Mouse (Mus musculus) stomach, postnatal 0 days (tissue): Measurements from ENCODE around the gene Cog3. TPM values are rescaled to one million over a fixed set of nuclear protein-coding genes. Genes with fewer than 3 reads are reported as not detected.

Experiments
- ATAC-seq: fragments of 200-750 bp; cut with Nextera tagmentation; 2 replicates; pipeline ENCODE4 v1.8.0; 2017; ENCODE audit not compliant: low FRiP score, low TSS enrichment
- DNase-seq: peaks from one replicate; pipeline ENCODE4 v3.0.0-alpha.2; 2016; ENCODE audit warnings: low spot score
- H3K27ac ChIP-seq: fragments of 300-500 bp; sonication (generic); replicated peaks from 2 replicates; pipeline ENCODE4 v1.5.1; 2014; ENCODE audit warnings: mild to moderate bottlenecking, control low read depth
- H3K27me3 ChIP-seq: fragments of 300-500 bp; sonication (generic); 2 replicates; pipeline ENCODE4 v1.6.1; 2014; ENCODE audit warnings: low read length; ENCODE audit not compliant: control insufficient read depth, insufficient read depth
- H3K36me3 ChIP-seq: fragments of 300-500 bp; sonication (generic); 2 replicates; pipeline ENCODE4 v1.6.1; 2014; ENCODE audit warnings: low read length, mixed read lengths; ENCODE audit not compliant: control insufficient read depth, insufficient read depth
- H3K4me1 ChIP-seq: fragments of 300-500 bp; sonication (generic); replicated peaks from 2 replicates; pipeline ENCODE4 v1.6.1; 2014; ENCODE audit warnings: antibody characterized with exemption; ENCODE audit not compliant: control insufficient read depth, insufficient read depth
- H3K4me2 ChIP-seq: fragments of 300-500 bp; sonication (generic); replicated peaks from 2 replicates; pipeline ENCODE4 v1.6.1; 2014; ENCODE audit warnings: low read depth, mild to moderate bottlenecking, control low read depth, moderate library complexity
- H3K4me3 ChIP-seq: fragments of 300-500 bp; sonication (generic); 2 replicates; pipeline ENCODE4 v1.5.1; 2014; ENCODE audit warnings: low read depth, low read length, control low read depth
- H3K9ac ChIP-seq: fragments of 300-500 bp; sonication (generic); 2 replicates; pipeline ENCODE4 v1.6.1; 2014; ENCODE audit warnings: mild to moderate bottlenecking, low read length, control low read depth, mixed read lengths
- H3K9me3 ChIP-seq: fragments of 300-500 bp; sonication (generic); 2 replicates; pipeline ENCODE4 v1.6.1; 2016; ENCODE audit warnings: low read length; ENCODE audit not compliant: control insufficient read depth
- CTCF ChIP-seq: IDR thresholded peaks from 2 replicates; pipeline ENCODE4 v1.5.1; 2016; ENCODE audit warnings: antibody characterized with exemption, low read depth, mild to moderate bottlenecking, moderate library complexity
- EP300 ChIP-seq: optimal IDR thresholded peaks from 2 replicates; pipeline ENCODE3; 2016; ENCODE audit warnings: antibody characterized with exemption
- WGBS: fragments of 180-500 bp; shearing (Covaris S2); extraction: QIAGEN DNeasy Blood & Tissue Kit; methylation state at CpG from one replicate; pipeline ENCODE4 v1.1.7; 2014; 5-methylcytosine and 5-hydroxymethylcytosine counted together
- polyA plus RNA-seq: library from polyadenylated mRNA; unstranded; fragments of >200 nt; fragmentation: Nextera tagmentation; extraction: Ambion mirVana; gene quantifications from 2 replicates; pipeline ENCODE4 v1.2.1, GENCODE M21; 2015

Gene Cog3
- polyA plus RNA-seq, 1 experiment from 2014 or later, result 11.4 TPM

DNA sequence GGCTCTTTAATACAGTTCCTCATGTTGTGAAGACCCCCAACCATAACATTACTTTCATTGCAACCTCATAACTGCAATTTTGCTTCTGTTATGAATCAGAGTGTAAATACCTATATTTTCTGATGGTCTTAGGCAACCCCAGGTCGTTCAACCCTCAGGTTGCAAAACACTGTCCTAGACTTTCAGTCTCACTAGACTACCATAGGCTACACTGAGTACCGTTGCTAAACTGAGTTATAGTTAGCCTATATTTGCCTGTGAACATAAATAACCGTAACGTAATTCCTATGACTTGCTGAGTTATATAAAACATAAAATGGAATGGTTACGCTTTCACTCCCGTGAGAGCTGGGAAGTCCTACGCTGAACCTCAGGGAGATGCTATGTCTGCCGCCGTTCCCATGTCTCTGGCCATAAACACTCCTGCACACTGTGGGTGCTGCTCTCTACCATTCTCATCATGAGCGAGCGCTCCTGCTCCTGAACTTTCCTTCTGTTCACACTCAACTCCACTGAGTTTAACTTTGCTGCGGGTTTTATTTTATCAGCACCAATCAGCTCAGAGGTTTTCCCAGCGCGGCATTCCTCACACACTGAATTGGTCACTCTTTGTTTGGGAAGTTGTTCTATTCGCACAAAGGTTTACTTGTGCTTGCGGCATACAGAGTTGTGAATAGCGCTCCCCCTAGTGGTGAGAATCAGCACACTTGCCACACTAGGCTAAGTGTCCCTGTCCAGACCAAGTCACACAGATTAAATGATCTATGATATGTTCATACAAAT is 13.4 kb upstream of the Cog3 start:
- H3K9ac ChIP-seq, result no peak overlapping the region
- DNase-seq, result peak; percentile 78
- H3K4me1 ChIP-seq, result no peaks in the 10 kb centered on the region
- peak overlapping the region; percentile 21; the same call in 1 of the 2 replicates for H3K4me3 ChIP-seq
- H3K4me2 ChIP-seq, result peak overlapping the region; percentile 43
- WGBS, result 47% methylated on average over 17 of the region's 17 CpGs
- no peaks in the 10 kb centered on the region for H3K27me3 ChIP-seq
- TF ChIP-seq CTCF (peak; percentile 95), EP300 (no peak)
- no peaks in the 10 kb centered on the region for H3K36me3 ChIP-seq
- H3K27ac ChIP-seq, result no peak overlapping the region
- ATAC-seq, result peak; percentile 85
- H3K9me3 ChIP-seq, result no peaks in the 10 kb centered on the region

DNA sequence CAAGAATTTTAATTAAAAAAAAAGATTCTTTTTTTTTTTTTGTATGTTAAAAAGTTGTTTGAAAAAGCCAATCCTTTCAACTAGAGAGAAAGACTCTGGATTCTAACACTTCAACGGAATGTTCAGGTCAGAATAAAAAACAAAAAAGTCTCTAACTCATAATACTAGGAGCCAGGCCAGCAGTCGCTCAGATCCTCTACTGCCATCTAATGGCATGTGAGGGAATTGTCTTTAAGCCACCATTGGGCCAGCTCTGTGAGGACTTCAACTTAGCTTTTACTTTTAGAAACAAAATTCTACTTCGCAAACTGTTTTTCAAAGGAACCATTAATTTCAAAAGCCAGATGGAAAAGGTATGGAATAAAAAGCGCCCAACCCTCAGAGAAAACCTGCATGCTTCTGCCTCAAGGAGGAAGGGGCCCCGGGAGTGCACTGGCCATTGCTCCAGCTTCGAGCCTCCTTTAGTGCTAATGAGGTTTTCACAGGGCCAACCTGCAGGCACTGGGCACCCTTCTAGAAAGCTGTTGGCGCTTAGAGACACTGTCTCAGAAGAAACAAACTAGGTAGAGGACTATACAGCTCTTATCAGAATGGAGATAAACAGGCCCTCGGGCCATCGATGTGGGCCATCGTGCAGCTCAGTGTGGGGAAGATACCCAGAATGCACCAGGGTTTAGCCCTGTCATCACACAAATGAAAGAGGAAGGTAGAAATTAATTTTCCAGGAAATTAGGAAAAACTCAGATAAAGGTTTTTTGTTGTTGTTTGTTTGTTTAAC is 6.9 kb upstream of the Cog3 start:
- Histone ChIP-seq H3K9ac (no peak overlapping the region), H3K4me3 (no peak overlapping the region), H3K9me3 (no peaks in the 10 kb centered on the region), H3K4me1 (no peaks in the 10 kb centered on the region), H3K27me3 (no peaks in the 10 kb centered on the region), H3K36me3 (no peaks in the 10 kb centered on the region), H3K4me2 (no peak overlapping the region), H3K27ac (no peak overlapping the region)
- DNase-seq (peak; percentile 37), ATAC-seq (0 out of 2 replicates have a peak, but pooled peaks have one; percentile 59)
- TF ChIP-seq EP300, result no peak
- peak; percentile 84 for TF ChIP-seq CTCF
- 56% methylated on average over 10 of the region's 10 CpGs for WGBS

DNA sequence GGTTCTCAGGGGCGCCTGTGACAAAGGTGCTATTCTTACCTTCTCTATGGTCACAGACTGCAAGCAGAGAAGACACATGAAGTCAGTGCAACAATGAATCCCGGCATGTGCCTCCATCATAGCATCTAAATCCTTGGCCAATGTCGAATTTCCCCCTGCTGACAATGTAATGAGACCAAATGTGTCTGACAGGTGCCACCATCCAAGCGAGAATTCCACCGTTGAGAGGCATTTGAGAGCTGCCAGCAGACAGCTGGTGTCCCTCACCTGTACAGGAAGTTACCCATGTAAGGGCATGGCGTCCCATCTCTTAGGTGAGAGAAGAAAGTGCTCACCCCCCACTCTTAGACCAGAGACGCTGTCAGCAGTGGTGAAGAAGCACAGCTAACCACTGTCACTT is 4.1 kb upstream of the Cog3 start:
- TF ChIP-seq EP300 (no peak), CTCF (no peak)
- Histone ChIP-seq H3K4me1 (no peaks in the 10 kb centered on the region), H3K4me3 (no peak overlapping the region), H3K9me3 (no peaks in the 10 kb centered on the region), H3K9ac (no peak overlapping the region), H3K27ac (no peak overlapping the region), H3K36me3 (no peaks in the 10 kb centered on the region), H3K4me2 (no peak overlapping the region), H3K27me3 (no peaks in the 10 kb centered on the region)
- ATAC-seq (no peak), DNase-seq (no peak)
- WGBS, result 70% methylated on average over 7 of the region's 7 CpGs

DNA sequence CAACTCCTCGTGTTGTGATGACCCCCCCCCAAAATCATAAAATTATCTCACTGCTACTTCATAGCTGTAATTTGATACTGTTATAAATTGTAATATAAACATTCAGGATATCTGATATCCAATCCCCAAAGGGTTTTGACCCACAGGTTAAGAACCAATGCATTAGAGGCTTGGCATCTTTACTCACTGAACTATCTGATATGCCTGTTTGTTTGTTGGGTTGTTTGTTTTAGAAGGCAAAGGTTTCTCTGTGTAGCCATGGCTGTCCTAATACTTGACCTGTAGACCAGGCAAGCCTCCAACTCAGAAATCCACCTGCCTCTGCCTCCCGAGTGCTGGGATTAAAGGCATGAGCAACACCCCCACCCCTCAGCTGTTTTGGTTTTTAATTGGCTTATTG is 3.5 kb upstream of the Cog3 start:
- H3K36me3 ChIP-seq, result no peaks in the 10 kb centered on the region
- WGBS, result 49% methylated on average over 2 of the region's 2 CpGs
- no peak overlapping the region for H3K4me3 ChIP-seq
- H3K9ac ChIP-seq, result no peak overlapping the region
- TF ChIP-seq EP300 (no peak), CTCF (no peak)
- no peak for ATAC-seq
- peaks cover under 1% of the 10 kb centered on the region; the same call in 1 of the 2 replicates for H3K4me1 ChIP-seq
- no peaks in the 10 kb centered on the region for H3K9me3 ChIP-seq
- no peak overlapping the region for H3K27ac ChIP-seq
- no peak overlapping the region for H3K4me2 ChIP-seq
- no peaks in the 10 kb centered on the region for H3K27me3 ChIP-seq
- DNase-seq, result no peak

DNA sequence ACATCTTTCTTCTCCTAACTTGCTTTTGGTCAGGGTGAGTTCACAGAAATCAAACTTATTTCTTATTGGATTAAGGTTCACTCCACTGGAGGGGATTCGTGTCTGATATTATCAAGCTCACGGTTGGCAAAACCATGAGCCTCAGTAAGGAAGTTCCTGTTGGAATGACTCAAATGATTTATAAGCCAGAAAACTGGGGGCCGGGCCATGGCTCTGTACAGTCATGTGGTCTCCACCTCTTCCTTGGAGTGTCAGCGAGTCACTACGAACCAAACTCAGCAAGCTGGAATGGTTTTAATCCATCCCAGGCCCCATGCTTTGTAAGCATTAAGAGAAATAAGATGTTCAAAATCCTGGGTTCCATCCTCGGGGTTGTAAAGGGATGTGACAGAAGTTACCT is 2.7 kb upstream of the Cog3 start:
- no peak overlapping the region for H3K4me3 ChIP-seq
- no peak for TF ChIP-seq CTCF
- no peak for TF ChIP-seq EP300
- WGBS, result 81% methylated on average over 6 of the region's 6 CpGs

More for the DNA sequence above, 2.7 kb upstream of the Cog3 start:
- H3K27me3 ChIP-seq, result no peaks in the 10 kb centered on the region
- H3K9me3 ChIP-seq, result no peaks in the 10 kb centered on the region
- DNase-seq (no peak), ATAC-seq (no peak)
- H3K4me2 ChIP-seq, result no peak overlapping the region
- peaks cover 5% of the 10 kb centered on the region; the same call in 1 of the 2 replicates for H3K4me1 ChIP-seq
- H3K9ac ChIP-seq, result no peak overlapping the region
- no peaks in the 10 kb centered on the region for H3K36me3 ChIP-seq
- H3K27ac ChIP-seq, result no peak overlapping the region
